Mouse (Mus musculus): ENCODE results near the gene Ankmy2. TPM values are rescaled to one million over a fixed set of nuclear protein-coding genes. Genes with fewer than 3 reads are reported as not detected.

Gene Ankmy2
- 17.3 and 20.1 TPM in 2 replicates for polyA plus RNA-seq (2016; fragmentation: Nextera tagmentation; extraction: Ambion mirVana)

GRCm38 (mm10) chr12:36156637-36157303, at the start of gene Ankmy2:
Ankmy2 (plus strand) TSS chr12:36157114.
- WGBS, result under 1% methylated on average over 42 of the region's 42 CpGs
- peak; percentile 95 for DNase-seq (ENCODE audit: low spot score)
- peaks cover 10% of the 10 kb centered on the region; the same call in 1 of the 2 replicates for H3K36me3 ChIP-seq
- peak within 1 kb of the TSS; percentile 85 for H3K4me3 ChIP-seq
- no peaks in the 10 kb centered on the region for H3K27me3 ChIP-seq (ENCODE audit: low read depth, poor library complexity, severe bottlenecking)
- H3K9me3 ChIP-seq (replicated peaks), result no peaks in the 10 kb centered on the region
- H3K27ac ChIP-seq, result peak within 1 kb of the TSS; percentile 97
- H3K4me1 ChIP-seq, result peaks cover 23% of the 10 kb centered on the region

GRCm38 (mm10) chr12:36108442-36108841, 48.5 kb upstream of the Ankmy2 start:
- H3K36me3 ChIP-seq, result peaks cover 86% of the 10 kb centered on the region

GRCm38 (mm10) chr12:36110457-36110856, 46.5 kb upstream of the Ankmy2 start:
- Histone ChIP-seq H3K27me3 (ENCODE audit: low read depth, poor library complexity, severe bottlenecking) (no peaks in the 10 kb centered on the region), H3K4me1 (no peaks in the 10 kb centered on the region), H3K36me3 (peaks cover 92% of the 10 kb centered on the region), H3K27ac (no peak overlapping the region), H3K4me3 (no peak overlapping the region), H3K9me3 (replicated peaks) (no peaks in the 10 kb centered on the region)
- DNase-seq (ENCODE audit: low spot score), result no peak
- 94% methylated on average over 5 of the region's 5 CpGs for WGBS

More at GRCm38 (mm10) chr12:36108442-36108841, 48.5 kb upstream of the Ankmy2 start:
- H3K4me1 ChIP-seq, result no peaks in the 10 kb centered on the region
- DNase-seq (ENCODE audit: low spot score), result no peak
- H3K9me3 ChIP-seq (replicated peaks), result no peaks in the 10 kb centered on the region
- H3K27ac ChIP-seq, result no peak overlapping the region
- WGBS, result 99% methylated on average over 5 of the region's 5 CpGs
- no peak overlapping the region for H3K4me3 ChIP-seq
- H3K27me3 ChIP-seq (ENCODE audit: low read depth, poor library complexity, severe bottlenecking), result no peaks in the 10 kb centered on the region

- no peak overlapping the region for H3K4me3 ChIP-seq
- 95% methylated on average over 5 of the region's 5 CpGs for WGBS
- H3K27ac ChIP-seq, result no peak overlapping the region
- no peaks in the 10 kb centered on the region for H3K4me1 ChIP-seq
- H3K27me3 ChIP-seq (ENCODE audit: low read depth, poor library complexity, severe bottlenecking), result no peaks in the 10 kb centered on the region
- H3K9me3 ChIP-seq (replicated peaks), result no peaks in the 10 kb centered on the region
- DNase-seq (ENCODE audit: low spot score), result no peak
- peaks cover 95% of the 10 kb centered on the region for H3K36me3 ChIP-seq
These were observed 45.8 kb upstream of the Ankmy2 start for GRCm38 (mm10) chr12:36111110-36111509.

- H3K27me3 ChIP-seq (ENCODE audit: low read depth, poor library complexity, severe bottlenecking), result no peaks in the 10 kb centered on the region
- H3K4me3 ChIP-seq, result no peak overlapping the region
- 99% methylated on average over 3 of the region's 3 CpGs for WGBS
- H3K27ac ChIP-seq, result no peak overlapping the region
- DNase-seq (ENCODE audit: low spot score), result no peak
- H3K36me3 ChIP-seq, result peaks cover 98% of the 10 kb centered on the region
- no peaks in the 10 kb centered on the region for H3K4me1 ChIP-seq
- no peaks in the 10 kb centered on the region for H3K9me3 ChIP-seq (replicated peaks)
These were observed 44.8 kb upstream of the Ankmy2 start for GRCm38 (mm10) chr12:36112081-36112480.

GRCm38 (mm10) chr12:36117161-36117560, 39.8 kb upstream of the Ankmy2 start:
- Histone ChIP-seq H3K36me3 (peaks cover 98% of the 10 kb centered on the region), H3K27ac (no peak overlapping the region), H3K4me1 (no peaks in the 10 kb centered on the region), H3K4me3 (no peak overlapping the region), H3K9me3 (replicated peaks) (no peaks in the 10 kb centered on the region), H3K27me3 (ENCODE audit: low read depth, poor library complexity, severe bottlenecking) (no peaks in the 10 kb centered on the region)
- no peak for DNase-seq (ENCODE audit: low spot score)
- 97% methylated on average over 6 of the region's 6 CpGs for WGBS

GRCm38 (mm10) chr12:36119244-36119643, 37.7 kb upstream of the Ankmy2 start:
- H3K4me1 ChIP-seq, result no peaks in the 10 kb centered on the region
- H3K27ac ChIP-seq, result no peak overlapping the region
- H3K27me3 ChIP-seq (ENCODE audit: low read depth, poor library complexity, severe bottlenecking), result no peaks in the 10 kb centered on the region
- no peaks in the 10 kb centered on the region for H3K9me3 ChIP-seq (replicated peaks)
- peaks cover 98% of the 10 kb centered on the region for H3K36me3 ChIP-seq
- WGBS, result 96% methylated on average over 3 of the region's 3 CpGs
- DNase-seq (ENCODE audit: low spot score), result no peak
- H3K4me3 ChIP-seq, result no peak overlapping the region

GRCm38 (mm10) chr12:36126049-36126448, 30.9 kb upstream of the Ankmy2 start:
- Histone ChIP-seq H3K36me3 (peaks cover 89% of the 10 kb centered on the region), H3K4me1 (no peaks in the 10 kb centered on the region), H3K4me3 (no peak overlapping the region), H3K27me3 (ENCODE audit: low read depth, poor library complexity, severe bottlenecking) (no peaks in the 10 kb centered on the region), H3K9me3 (replicated peaks) (no peaks in the 10 kb centered on the region), H3K27ac (no peak overlapping the region)
- WGBS, result 96% methylated on average over 5 of the region's 5 CpGs
- no peak for DNase-seq (ENCODE audit: low spot score)

GRCm38 (mm10) chr12:36129826-36130225, 27.1 kb upstream of the Ankmy2 start:
- WGBS, result 92% methylated on average over 5 of the region's 5 CpGs
- Histone ChIP-seq H3K4me1 (no peaks in the 10 kb centered on the region), H3K4me3 (no peak overlapping the region), H3K27ac (no peak overlapping the region), H3K27me3 (ENCODE audit: low read depth, poor library complexity, severe bottlenecking) (no peaks in the 10 kb centered on the region), H3K9me3 (replicated peaks) (no peaks in the 10 kb centered on the region), H3K36me3 (peaks cover 84% of the 10 kb centered on the region)
- no peak for DNase-seq (ENCODE audit: low spot score)

- Histone ChIP-seq H3K27me3 (ENCODE audit: low read depth, poor library complexity, severe bottlenecking) (no peaks in the 10 kb centered on the region), H3K36me3 (peaks cover 84% of the 10 kb centered on the region), H3K9me3 (replicated peaks) (no peaks in the 10 kb centered on the region), H3K4me3 (no peak overlapping the region), H3K4me1 (no peaks in the 10 kb centered on the region), H3K27ac (no peak overlapping the region)
- 96% methylated on average over 2 of the region's 2 CpGs for WGBS
- no peak for DNase-seq (ENCODE audit: low spot score)
These were observed 24.7 kb upstream of the Ankmy2 start for GRCm38 (mm10) chr12:36132254-36132653.

- Histone ChIP-seq H3K27me3 (ENCODE audit: low read depth, poor library complexity, severe bottlenecking) (no peaks in the 10 kb centered on the region), H3K27ac (no peak overlapping the region), H3K36me3 (peaks cover 85% of the 10 kb centered on the region), H3K4me1 (no peaks in the 10 kb centered on the region), H3K9me3 (replicated peaks) (no peaks in the 10 kb centered on the region), H3K4me3 (no peak overlapping the region)
- 95% methylated on average over 3 of the region's 3 CpGs for WGBS
- no peak for DNase-seq (ENCODE audit: low spot score)
These were observed 24.2 kb upstream of the Ankmy2 start for GRCm38 (mm10) chr12:36132668-36133067.

GRCm38 (mm10) chr12:36133547-36133946, 23.4 kb upstream of the Ankmy2 start:
- H3K27ac ChIP-seq, result no peak overlapping the region
- H3K4me1 ChIP-seq, result no peaks in the 10 kb centered on the region
- H3K9me3 ChIP-seq (replicated peaks), result no peaks in the 10 kb centered on the region
- DNase-seq (ENCODE audit: low spot score), result no peak
- H3K36me3 ChIP-seq, result peaks cover 82% of the 10 kb centered on the region
- no peaks in the 10 kb centered on the region for H3K27me3 ChIP-seq (ENCODE audit: low read depth, poor library complexity, severe bottlenecking)
- 96% methylated on average over 5 of the region's 5 CpGs for WGBS
- H3K4me3 ChIP-seq, result no peak overlapping the region

- 91% methylated on average over 5 of the region's 5 CpGs for WGBS
- Histone ChIP-seq H3K36me3 (peaks cover 79% of the 10 kb centered on the region), H3K27ac (no peak overlapping the region), H3K4me3 (no peak overlapping the region), H3K4me1 (no peaks in the 10 kb centered on the region), H3K9me3 (replicated peaks) (no peaks in the 10 kb centered on the region), H3K27me3 (ENCODE audit: low read depth, poor library complexity, severe bottlenecking) (no peaks in the 10 kb centered on the region)
- no peak for DNase-seq (ENCODE audit: low spot score)
These were observed 22.8 kb upstream of the Ankmy2 start for GRCm38 (mm10) chr12:36134111-36134510.

GRCm38 (mm10) chr12:36135409-36135808, 21.5 kb upstream of the Ankmy2 start:
- DNase-seq (ENCODE audit: low spot score), result no peak
- H3K27ac ChIP-seq, result no peak overlapping the region
- H3K4me1 ChIP-seq, result no peaks in the 10 kb centered on the region
- H3K27me3 ChIP-seq (ENCODE audit: low read depth, poor library complexity, severe bottlenecking), result no peaks in the 10 kb centered on the region
- peaks cover 75% of the 10 kb centered on the region for H3K36me3 ChIP-seq
- H3K4me3 ChIP-seq, result no peak overlapping the region
- 95% methylated on average over 3 of the region's 3 CpGs for WGBS
- H3K9me3 ChIP-seq (replicated peaks), result no peaks in the 10 kb centered on the region

All from limb, embryonic 10.5 days (tissue).